Mouse (Mus musculus) embryo, embryonic 9.5 days (tissue): ENCODE data around the gene Pip5kl1.

Source experiments
- DNase-seq: peaks from one replicate; pipeline ENCODE4 v3.0.0-alpha.2; 2017; ENCODE audit errors: extremely low spot score

Pip5kl1 gene

GRCm38 (mm10) chr2:32610610-32611229, 36.1 kb downstream of the Pip5kl1 start:
- peak; percentile 65 for DNase-seq

GRCm38 (mm10) chr2:32612274-32612673, 37.7 kb downstream of the Pip5kl1 start:
- no peak for DNase-seq

GRCm38 (mm10) chr2:32617109-32617508, 42.5 kb downstream of the Pip5kl1 start:
- no peak for DNase-seq

- no peak for DNase-seq
These were observed 43.0 kb downstream of the Pip5kl1 start for GRCm38 (mm10) chr2:32617601-32618000.

DNA sequence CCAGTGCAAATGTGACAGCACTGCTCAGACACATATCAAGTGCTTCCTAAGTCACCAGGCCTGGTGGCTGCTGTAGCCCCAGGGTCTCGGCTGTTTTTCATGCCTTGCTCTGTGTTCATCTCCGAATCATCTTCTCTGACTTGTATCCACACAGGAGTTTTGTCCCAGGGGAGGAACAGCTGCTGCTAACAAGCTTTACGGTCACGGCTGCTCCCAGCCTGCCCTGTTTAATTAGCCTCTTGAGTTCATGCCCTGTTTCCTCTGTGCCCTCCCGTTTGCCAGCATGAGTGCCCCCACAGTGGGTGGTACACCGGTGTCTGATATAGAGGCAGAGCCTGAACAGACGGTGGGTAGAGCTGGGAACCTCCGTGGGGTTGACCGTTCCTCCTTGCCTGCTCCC, 43.5 kb downstream of the Pip5kl1 start:
- no peak for DNase-seq

DNA sequence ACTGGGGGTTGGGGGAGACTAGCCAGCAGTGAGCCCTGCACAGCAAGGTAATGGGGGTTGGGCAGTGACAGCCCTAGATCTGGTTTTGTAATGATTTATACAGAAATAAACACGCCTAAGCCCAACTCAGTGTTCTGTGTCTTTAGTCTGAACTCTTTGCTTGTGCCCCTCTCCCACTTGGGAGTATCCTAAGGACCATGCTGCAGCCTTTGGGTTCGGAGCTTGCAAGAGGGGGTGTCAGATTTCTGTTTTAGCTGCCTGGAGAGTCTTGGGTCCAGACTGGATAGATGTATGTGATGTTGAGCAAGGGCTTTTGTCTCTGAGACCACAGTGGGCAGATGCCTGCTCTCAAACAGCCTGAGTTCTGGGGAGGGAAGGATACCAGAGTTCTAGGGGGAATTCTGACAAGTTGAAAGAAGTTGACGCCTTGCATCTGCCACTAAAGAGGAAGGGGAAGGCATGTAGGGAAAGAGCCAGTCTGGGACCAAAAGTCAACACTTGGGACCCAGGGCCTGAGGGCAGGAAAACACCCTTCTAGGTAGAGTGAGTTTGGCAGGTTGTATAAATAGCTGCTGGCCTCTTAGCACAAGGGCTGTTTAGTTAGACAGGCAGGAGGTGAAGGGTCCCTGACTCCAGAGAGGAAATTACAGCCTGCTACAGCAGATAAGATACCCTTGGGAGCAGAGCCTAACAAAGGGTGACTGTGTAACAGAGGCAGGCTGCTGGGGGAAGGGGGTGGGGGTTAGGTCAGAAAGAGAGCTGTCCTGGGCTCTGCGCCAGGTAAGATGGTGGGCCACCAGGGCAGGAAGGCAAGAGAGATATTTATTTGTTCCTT, 46.3 kb downstream of the Pip5kl1 start:
- DNase-seq, result peak; percentile 65

DNA sequence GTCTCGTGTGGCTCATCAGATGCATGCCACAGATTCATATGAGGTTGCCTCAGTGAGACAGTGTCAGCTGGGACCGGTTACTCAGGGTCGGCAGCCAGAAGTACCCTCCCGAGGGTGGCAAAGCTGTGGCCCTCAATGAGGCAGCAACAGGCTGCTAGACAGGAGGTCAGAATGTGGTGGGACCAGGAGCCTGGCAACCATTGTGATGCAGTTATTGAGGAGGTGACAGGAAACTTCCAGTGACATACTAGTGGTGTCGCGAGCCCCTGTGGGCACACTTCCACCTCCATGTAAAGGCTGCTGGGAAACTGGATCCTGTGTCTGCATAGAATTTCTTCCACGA, 46.9 kb downstream of the Pip5kl1 start, which contains the start of gene Ak1:
Gene Ak1, plus strand, starts transcription at position 242 of the 343 bp plus-strand sequence.
- DNase-seq, result no peak

GRCm38 (mm10) chr2:32624111-32624748, 49.6 kb downstream of the Pip5kl1 start:
- DNase-seq, result no peak

DNA sequence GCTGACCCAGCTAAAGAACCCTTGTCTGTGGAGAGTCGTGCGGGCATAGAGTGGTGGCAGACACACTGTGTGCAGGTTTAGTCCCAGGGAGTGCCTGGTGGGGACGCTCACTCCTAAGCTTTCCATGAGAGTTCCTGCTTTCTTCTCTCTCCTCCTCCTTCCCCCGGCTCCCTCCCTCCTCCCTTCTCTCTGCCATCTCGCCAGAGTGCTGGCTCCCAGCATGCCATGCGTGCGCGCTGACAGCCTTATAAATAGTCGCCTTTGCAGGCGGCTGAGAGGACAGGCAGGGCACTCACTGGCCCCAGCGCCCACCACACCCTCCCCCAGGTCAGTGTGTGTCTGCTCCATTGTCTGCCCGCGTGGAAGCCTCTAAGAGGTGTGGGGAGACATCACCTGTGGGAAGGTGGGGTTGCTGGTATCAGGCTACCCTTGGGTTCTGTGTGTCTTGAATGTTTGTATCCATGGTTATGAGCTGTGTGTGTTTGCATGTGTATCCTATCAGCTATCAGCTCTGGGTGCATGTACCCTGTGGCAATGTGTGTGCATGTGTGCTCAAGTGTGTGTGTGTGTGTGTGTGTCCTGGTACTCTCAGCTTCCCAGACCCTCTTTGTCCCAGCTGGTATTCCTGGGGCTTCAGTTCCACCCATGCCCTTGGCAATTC, 50.7 kb downstream of the Pip5kl1 start:
- peak; percentile 80 for DNase-seq

DNA sequence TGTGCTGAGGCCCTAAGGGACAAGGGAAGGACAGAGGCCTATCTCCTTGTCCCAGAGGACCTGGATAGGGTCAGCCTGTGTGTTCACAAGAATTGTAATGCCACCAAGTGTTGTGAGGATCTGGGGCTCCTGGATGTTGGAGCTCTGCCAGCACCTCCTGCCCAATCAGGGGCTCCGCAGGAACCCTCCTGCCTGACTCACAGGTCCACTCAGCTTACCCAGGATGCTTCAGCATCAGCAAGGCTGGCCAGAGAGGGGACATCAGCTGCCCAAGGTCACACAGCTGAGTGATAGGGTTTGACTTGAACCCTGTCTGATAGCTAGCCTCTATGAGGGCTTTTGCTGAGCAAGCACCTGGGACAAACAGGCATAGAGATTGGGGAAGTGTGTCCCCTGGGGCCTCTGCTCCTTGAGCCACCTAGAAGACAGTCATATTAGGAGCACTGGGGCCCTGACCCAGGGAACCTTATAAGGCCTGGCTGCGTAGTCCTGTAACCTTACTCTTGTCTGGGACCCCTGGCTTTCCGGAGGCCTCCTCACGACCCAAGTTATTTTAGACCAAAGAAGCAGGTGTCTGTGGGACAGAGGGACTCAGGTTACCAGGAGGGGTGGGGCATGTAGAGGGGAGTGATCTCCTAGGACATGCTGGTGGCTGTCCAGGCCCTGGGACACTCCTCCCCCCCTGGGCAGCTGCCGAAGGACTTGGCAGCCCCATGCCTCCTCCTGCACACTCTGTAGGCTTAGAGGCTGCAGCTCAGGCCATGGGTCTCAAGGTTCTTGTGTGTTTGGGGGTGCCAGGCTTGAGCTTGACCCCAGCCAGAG, 51.5 kb downstream of the Pip5kl1 start:
- DNase-seq, result no peak

GRCm38 (mm10) chr2:32627266-32628043, 52.9 kb downstream of the Pip5kl1 start:
- DNase-seq, result no peak

- no peak for DNase-seq
These were observed 53.5 kb downstream of the Pip5kl1 start for GRCm38 (mm10) chr2:32628044-32628550.

DNA sequence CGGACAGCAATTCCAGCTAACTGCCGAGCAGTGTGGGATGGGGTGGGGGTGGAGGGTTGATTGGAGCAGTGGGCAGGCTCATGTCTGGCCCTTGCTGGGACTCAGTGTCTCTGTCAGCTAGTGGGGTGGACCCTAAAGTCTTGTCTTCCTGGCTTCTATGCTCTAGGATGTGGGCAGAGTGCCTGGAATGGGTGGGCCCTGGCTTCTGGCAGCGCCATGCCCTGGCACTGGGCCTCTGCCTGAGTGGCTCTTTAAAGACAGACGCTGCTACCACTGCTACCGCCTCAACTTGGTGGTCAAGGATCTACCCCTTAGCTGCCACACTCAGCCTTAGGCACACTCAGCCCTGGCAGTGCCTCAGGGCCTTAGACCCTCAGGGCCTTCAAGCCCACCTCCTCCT, 54.1 kb downstream of the Pip5kl1 start:
- DNase-seq, result no peak

DNA sequence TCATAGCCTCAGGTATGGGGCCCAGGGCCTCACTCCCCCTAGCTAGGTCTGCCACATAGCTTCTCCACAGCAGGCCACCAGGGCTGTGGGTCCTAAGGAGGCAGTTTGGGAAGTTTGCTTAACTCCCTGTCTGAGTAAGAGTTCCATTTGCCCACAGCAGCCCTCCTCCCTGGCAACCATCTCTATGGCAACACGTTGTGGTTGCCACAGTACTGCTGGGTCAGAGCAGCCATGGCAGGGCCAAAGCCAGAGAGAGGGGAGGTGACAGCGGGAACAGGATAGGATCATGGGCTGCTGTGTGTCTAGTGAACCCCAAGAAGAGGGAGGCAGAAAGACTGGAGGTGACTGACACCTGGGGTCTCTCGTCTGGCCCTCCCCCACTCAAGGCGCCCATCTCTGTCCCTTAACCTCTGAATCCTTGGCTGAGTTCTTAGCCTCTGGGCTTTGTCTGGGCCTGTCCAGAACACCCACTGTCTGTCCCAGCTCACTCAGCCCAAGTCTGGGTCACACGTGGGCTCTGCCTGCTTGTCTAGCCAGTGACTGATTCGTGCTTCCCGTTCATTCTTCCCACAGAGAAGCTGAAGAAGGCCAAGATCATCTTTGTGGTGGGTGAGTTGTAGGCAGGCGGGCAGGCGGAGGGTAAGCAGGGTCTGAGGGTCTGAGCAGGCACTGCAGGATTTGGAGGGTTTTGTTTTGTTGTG, 54.8 kb downstream of the Pip5kl1 start:
- DNase-seq, result peak; percentile 82

GRCm38 (mm10) chr2:32630036-32630435, 55.4 kb downstream of the Pip5kl1 start:
- DNase-seq, result no peak

DNA sequence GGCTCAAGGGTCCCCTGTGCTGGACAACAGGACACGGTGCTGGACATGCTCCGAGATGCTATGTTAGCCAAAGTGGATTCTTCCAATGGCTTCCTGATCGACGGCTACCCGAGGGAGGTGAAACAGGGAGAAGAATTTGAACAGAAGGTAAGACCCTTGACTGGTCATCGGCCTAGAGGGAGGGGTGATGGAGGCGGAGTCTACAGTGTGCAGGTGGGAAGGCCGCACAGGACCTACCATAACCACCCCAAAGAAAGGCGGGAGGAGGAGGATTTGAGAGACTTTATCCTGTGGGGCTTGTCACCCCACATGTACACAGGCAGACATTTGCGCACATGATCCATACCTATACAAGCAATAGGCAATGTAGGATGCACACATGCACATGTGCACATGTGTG, 56.4 kb downstream of the Pip5kl1 start:
- DNase-seq, result no peak

DNA sequence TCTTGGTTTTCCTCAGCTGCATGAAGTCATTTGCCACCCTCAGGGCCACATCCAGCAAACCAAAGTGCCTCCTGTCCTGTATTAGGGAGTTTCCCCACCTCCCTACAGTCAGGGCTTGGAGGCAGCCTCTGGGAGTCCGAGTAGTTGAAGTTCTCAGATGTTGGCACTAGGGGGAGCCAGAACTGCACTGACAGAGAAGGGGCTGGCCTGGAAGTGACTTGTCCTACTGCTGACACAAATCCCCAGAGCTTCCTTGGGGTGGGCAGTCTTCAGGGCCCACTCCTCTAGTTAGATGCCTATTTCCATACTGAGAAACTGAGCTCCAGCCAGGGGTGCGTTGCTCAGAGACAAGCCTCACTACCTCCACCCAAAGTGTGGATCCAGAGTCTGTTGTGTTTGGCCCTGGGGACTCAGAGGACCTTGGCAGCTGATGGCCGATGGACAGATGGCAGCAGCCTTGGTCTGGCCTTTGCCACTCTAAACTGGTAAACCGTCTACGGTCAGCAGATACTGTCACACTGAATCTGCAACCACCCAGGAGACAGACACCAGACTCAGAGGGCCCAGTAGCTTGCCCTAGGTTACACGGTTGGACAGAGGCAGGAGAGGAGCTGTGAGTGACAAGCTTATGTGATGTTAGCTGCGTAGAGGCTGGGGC, 57.3 kb downstream of the Pip5kl1 start:
- peak; percentile 86 for DNase-seq
